Mouse (Mus musculus) forebrain, postnatal 0 days (tissue): Measurements from ENCODE around the gene Xylt1. TPM values are rescaled to one million over a fixed set of nuclear protein-coding genes. Genes with fewer than 3 reads are reported as not detected.

Source experiments
- ATAC-seq: fragments of 200-750 bp; cut with Nextera tagmentation; 2 replicates; pipeline ENCODE4 v1.8.0; 2017; ENCODE audit warnings: mild to moderate bottlenecking, moderate library complexity
- DNase-seq: peaks from one replicate; pipeline ENCODE4 v3.0.0-alpha.2; 2015
- H3K27ac ChIP-seq: fragments of 300-500 bp; sonication (generic); 2 replicates; pipeline ENCODE4 v1.5.1; 2014; ENCODE audit warnings: low read depth, mild to moderate bottlenecking, antibody characterized with exemption, low read length, moderate library complexity, mixed read lengths
- H3K27me3 ChIP-seq: fragments of 300-500 bp; sonication (generic); 2 replicates; pipeline ENCODE4 v1.6.1; 2014; ENCODE audit warnings: mild to moderate bottlenecking, low read length, mixed read lengths; ENCODE audit not compliant: insufficient read depth
- H3K36me3 ChIP-seq: fragments of 300-500 bp; sonication (generic); 2 replicates; pipeline ENCODE4 v1.6.1; 2014; ENCODE audit warnings: mild to moderate bottlenecking, moderate library complexity; ENCODE audit not compliant: insufficient read depth
- H3K4me1 ChIP-seq: fragments of 300-500 bp; sonication (generic); 2 replicates; pipeline ENCODE4 v1.6.1; 2014; ENCODE audit warnings: antibody characterized with exemption; ENCODE audit not compliant: insufficient read depth
- H3K4me2 ChIP-seq: fragments of 300-500 bp; sonication (generic); 2 replicates; pipeline ENCODE4 v1.6.1; 2014; ENCODE audit warnings: low read depth, mild to moderate bottlenecking, moderate library complexity
- H3K4me3 ChIP-seq: fragments of 300-500 bp; sonication (generic); 2 replicates; pipeline ENCODE4 v1.5.1; 2014; ENCODE audit warnings: low read depth, low read length, mixed read lengths
- H3K9ac ChIP-seq: fragments of 300-500 bp; sonication (generic); 2 replicates; pipeline ENCODE4 v1.6.1; 2014; ENCODE audit warnings: mild to moderate bottlenecking
- H3K9me3 ChIP-seq: fragments of 300-500 bp; sonication (generic); 2 replicates; pipeline ENCODE4 v1.6.1; 2016; ENCODE audit warnings: low read length
- CTCF ChIP-seq: sonication (generic); IDR thresholded peaks from 2 replicates; pipeline ENCODE4 v1.5.1; 2016; ENCODE audit warnings: antibody characterized with exemption, control low read depth, low read depth
- WGBS: fragments of 180-500 bp; shearing (Covaris S2); extraction: QIAGEN DNeasy Blood & Tissue Kit; methylation state at CpG from one replicate; pipeline ENCODE4 v1.1.7; 2014; 5-methylcytosine and 5-hydroxymethylcytosine counted together
- polyA plus RNA-seq: library from polyadenylated mRNA; unstranded; fragments of >200 nt; fragmentation: Nextera tagmentation; extraction: Ambion mirVana; gene quantifications from 2 replicates; pipeline ENCODE4 v1.2.1, GENCODE M21; 2015
- total RNA-seq: library from RNA; depleted of rRNA; stranded (reverse); fragments of >200 nt; gene quantifications from 2 replicates; pipeline ENCODE4 v1.2.3, GENCODE M21; 2014

The Xylt1 gene
- total and polyA plus RNA-seq, 2 experiments from 2014 or later: 2.6 to 14.0 TPM

DNA sequence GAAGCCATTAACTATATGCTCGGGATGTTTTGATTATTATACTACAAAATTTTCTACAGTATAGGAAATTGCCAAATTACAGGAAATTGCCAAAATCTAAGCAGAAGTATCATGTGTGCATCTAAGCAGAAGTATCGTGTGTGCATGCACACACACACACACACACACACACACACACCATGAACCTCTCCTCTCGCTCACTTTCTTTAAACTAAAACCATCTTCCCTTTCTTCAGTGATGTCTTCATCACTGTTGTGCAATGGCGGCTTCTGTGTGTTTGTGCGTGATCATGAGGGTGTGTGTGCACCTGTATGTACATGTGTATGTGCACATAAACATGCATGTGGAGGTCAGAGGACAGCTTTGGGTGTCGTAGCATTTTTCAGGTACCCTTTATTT is 196.3 kb downstream of the Xylt1 start:
- WGBS: 95% methylated on average over 6 of the region's 6 CpGs
- peaks cover 6% of the 10 kb centered on the region; the same call in 1 of the 2 replicates for H3K4me1 ChIP-seq
- H3K4me3 ChIP-seq: no peak overlapping the region
- H3K4me2 ChIP-seq: no peak overlapping the region
- DNase-seq: no peak
- no peak for ATAC-seq
- no peaks in the 10 kb centered on the region for H3K9me3 ChIP-seq
- no peak overlapping the region for H3K27ac ChIP-seq
- no peaks in the 10 kb centered on the region for H3K36me3 ChIP-seq
- TF ChIP-seq CTCF: no peak
- H3K9ac ChIP-seq: no peak overlapping the region
- no peaks in the 10 kb centered on the region for H3K27me3 ChIP-seq

DNA sequence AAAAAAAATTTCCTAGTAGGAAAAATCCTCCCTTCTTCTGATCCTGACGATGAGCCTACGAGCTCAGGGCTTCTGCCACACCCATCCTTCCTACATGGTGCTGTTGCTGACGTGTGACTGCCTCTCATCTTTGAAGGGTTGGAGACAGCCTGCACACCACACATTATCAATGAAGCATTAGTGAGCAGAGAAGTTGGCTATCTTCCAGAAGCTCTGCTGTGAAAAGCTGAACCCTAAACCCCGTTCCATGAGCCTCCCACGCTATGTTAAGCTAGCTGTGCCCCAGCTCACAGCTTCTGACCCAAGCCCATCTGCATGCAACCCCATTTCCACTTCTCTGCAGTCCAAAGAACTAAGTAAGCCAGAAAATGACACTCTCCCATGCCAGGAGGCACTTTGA is 204.4 kb downstream of the Xylt1 start:
- Histone ChIP-seq H3K4me3 (no peak overlapping the region), H3K36me3 (no peaks in the 10 kb centered on the region), H3K4me1 (no peaks in the 10 kb centered on the region; the same call in 1 of the 2 replicates), H3K9ac (no peak overlapping the region), H3K27me3 (no peaks in the 10 kb centered on the region), H3K4me2 (no peak overlapping the region), H3K27ac (no peak overlapping the region), H3K9me3 (no peaks in the 10 kb centered on the region)
- WGBS: 18% methylated on average over 5 of the region's 5 CpGs
- ATAC-seq: peak; percentile 32; the same call in 1 of the 2 replicates
- no peak for DNase-seq
- no peak for TF ChIP-seq CTCF

DNA sequence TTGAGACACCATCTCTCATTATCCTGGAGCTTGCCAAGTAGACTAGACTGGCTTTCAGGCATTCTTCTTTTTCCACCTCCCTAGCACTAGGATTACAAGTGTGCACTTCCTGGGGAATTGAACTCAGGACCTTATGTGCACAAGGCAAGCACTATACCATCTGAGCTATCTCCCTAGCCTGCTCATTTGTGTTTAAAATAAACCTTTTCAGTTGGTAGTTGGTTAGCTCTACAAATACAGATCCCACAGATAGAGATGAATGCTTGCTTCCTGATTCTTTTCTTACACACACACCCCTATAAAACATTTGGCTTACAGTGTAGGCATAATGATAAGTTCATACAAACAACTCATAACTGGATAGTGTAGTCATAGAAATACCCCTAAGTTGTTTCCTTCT is 206.0 kb downstream of the Xylt1 start:
- Histone ChIP-seq H3K27me3 (no peaks in the 10 kb centered on the region), H3K27ac (no peak overlapping the region), H3K4me2 (no peak overlapping the region), H3K4me1 (no peaks in the 10 kb centered on the region; the same call in 1 of the 2 replicates), H3K36me3 (no peaks in the 10 kb centered on the region), H3K9me3 (no peaks in the 10 kb centered on the region), H3K4me3 (no peak overlapping the region), H3K9ac (no peak overlapping the region)
- DNase-seq: no peak
- no peak for TF ChIP-seq CTCF
- no peak for ATAC-seq

DNA sequence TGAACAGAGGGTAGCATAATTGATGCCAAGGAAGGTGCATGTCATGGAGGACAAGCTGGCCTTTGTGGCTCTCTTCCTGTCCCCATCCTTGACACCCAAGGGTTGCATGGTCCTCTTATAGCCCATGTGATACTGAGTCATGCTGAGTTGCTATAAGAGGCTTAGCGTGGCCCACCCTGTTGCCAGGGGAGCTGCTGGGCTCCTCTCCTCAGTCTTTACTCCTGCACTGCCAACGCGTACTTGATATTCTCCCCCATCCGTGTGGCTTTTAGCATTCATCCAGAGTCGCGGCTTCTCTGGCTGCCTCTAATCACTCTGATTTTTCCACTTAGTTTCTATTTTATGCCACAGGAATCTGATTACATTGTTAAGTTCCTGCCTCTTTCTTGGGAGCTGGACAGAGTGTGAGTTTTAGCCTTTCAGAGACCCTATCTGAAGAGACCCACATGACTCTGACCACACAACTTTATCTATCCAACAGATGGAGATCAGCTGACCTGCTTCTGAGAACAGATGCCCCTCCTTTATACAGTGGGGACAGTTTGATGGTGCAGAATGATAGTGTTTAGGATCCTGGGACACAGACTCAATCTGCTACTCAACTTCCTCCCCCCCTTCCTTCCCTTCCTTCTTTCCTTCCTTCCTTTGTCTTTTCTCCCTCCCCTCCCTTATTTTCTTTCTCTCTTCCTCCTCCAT is 206.6 kb downstream of the Xylt1 start:
- Histone ChIP-seq H3K9ac (no peak overlapping the region), H3K4me2 (no peak overlapping the region), H3K9me3 (no peaks in the 10 kb centered on the region), H3K4me3 (no peak overlapping the region), H3K4me1 (no peaks in the 10 kb centered on the region; the same call in 1 of the 2 replicates), H3K27me3 (no peaks in the 10 kb centered on the region), H3K27ac (peak overlapping the region; percentile 23; the same call in 1 of the 2 replicates), H3K36me3 (no peaks in the 10 kb centered on the region)
- TF ChIP-seq CTCF: no peak
- 33% methylated on average over 6 of the region's 6 CpGs for WGBS
- DNase-seq (peak; percentile 51), ATAC-seq (peak; percentile 84)

DNA sequence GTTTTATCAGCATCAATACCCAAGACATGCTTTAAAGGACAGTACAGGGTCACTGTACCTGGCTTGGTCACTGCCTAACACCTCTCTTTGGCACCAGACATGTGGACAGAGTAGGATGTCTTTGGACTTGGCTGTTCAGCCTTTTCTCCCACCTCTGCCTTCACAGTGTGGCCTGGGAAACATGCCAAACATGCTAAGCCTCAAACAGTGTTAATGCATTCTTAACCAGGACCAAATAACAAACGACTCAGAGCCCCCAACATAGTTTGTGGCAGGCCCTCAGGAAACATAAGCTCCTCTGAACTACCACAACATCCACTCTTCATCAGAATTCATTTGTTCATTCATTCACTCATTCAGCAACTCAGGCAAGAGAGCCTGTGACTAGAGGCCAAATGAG is 207.6 kb downstream of the Xylt1 start:
- Histone ChIP-seq H3K4me3 (no peak overlapping the region), H3K4me2 (no peak overlapping the region), H3K36me3 (0 out of 2 replicates have a peak, but pooled peaks cover 3% of the 10 kb centered on the region), H3K4me1 (no peaks in the 10 kb centered on the region; the same call in 1 of the 2 replicates), H3K27ac (no peak overlapping the region), H3K9me3 (no peaks in the 10 kb centered on the region), H3K9ac (no peak overlapping the region), H3K27me3 (no peaks in the 10 kb centered on the region)
- ATAC-seq (no peak), DNase-seq (no peak)
- WGBS: 12% methylated on average over 1 of the region's 1 CpGs
- no peak for TF ChIP-seq CTCF

DNA sequence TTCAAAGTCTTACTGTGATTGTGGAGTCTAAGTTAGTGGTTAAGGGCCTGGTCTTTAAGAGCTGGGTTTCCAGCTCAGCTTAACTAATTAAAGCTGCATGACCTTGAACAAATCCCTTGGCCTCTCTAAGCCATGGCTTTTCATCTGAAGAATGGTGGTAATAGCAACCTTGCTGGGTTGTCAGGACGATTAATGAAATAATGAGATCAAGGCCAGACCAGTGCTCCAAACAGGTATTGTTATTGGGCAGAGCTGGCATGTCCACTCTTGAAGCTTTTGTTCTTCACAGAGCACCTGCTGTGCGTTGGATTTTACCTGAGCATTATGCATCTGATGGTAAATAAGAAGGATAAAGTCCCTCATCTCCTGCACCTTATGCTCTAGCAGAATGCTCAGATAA is 208.6 kb downstream of the Xylt1 start:
- no peaks in the 10 kb centered on the region; the same call in 1 of the 2 replicates for H3K4me1 ChIP-seq
- TF ChIP-seq CTCF: no peak
- H3K9ac ChIP-seq: no peak overlapping the region
- H3K27ac ChIP-seq: no peak overlapping the region
- H3K4me3 ChIP-seq: no peak overlapping the region
- DNase-seq (no peak), ATAC-seq (no peak)
- peaks cover 10% of the 10 kb centered on the region; the same call in 1 of the 2 replicates for H3K36me3 ChIP-seq
- H3K27me3 ChIP-seq: no peaks in the 10 kb centered on the region
- 35% methylated on average over 2 of the region's 2 CpGs for WGBS
- no peaks in the 10 kb centered on the region for H3K9me3 ChIP-seq
- no peak overlapping the region for H3K4me2 ChIP-seq

DNA sequence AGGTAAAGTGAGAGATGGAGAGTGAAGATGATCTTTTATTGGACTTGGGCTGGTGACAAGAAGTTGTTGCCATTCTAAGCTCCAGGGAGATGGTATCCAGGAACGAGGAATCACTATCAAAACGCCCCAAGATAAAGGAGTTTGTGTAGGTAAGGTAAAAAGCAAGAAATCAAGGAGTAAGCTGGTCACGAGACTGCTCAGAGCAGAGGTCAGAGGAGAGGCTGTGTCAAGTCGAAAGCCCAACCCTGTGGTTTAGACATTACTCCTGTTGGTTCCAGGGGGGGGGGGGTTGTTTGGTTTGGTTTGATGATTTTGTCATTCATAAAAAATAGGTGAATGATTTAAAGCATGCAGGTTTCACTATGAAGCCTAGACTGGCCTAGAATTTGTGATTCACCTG is 209.0 kb downstream of the Xylt1 start:
- WGBS: 74% methylated on average over 4 of the region's 4 CpGs
- H3K9me3 ChIP-seq: no peaks in the 10 kb centered on the region
- ATAC-seq: no peak
- peaks cover 3% of the 10 kb centered on the region for H3K4me1 ChIP-seq
- H3K4me3 ChIP-seq: no peak overlapping the region
- no peak overlapping the region for H3K4me2 ChIP-seq
- no peak for TF ChIP-seq CTCF
- no peaks in the 10 kb centered on the region for H3K27me3 ChIP-seq
- no peak for DNase-seq
- H3K36me3 ChIP-seq: peaks cover 10% of the 10 kb centered on the region; the same call in 1 of the 2 replicates
- no peak overlapping the region for H3K9ac ChIP-seq
- no peak overlapping the region for H3K27ac ChIP-seq
